Mouse (Mus musculus) monocyte, adult 2 months (primary cell): ENCODE data around the gene Olfr820.
"Not testable (repeated sequence)": the region's sequence is repeated elsewhere in the genome, so short reads cannot be mapped to it uniquely, and the experiment has no call there.

Experiments used
- DNase-seq, 2 experiments: peaks; one replicate each; pipeline ENCODE4 v3.0.0; 2022; ENCODE audit warnings: low spot score in 2 of 2, low read depth in 1 of 2

Olfr820 gene

GRCm38 (mm10) chr10:130012321-130012720, at the start of gene Olfr820:
Gene Olfr820, plus strand, starts transcription at chr10:130012621.
- no peak for DNase-seq

- not testable (repeated sequence) for DNase-seq
Observed at GRCm38 (mm10) chr10:129966232-129966631, 46.2 kb upstream of the Olfr820 start.

GRCm38 (mm10) chr10:129967166-129967565, 45.3 kb upstream of the Olfr820 start, which contains the start of gene Olfr819:
Gene Olfr819, minus strand, starts transcription at chr10:129967266.
- not testable (repeated sequence) for DNase-seq

GRCm38 (mm10) chr10:129972994-129973393, 39.4 kb upstream of the Olfr820 start:
- not testable (repeated sequence) for DNase-seq

GRCm38 (mm10) chr10:129976040-129976439, 36.4 kb upstream of the Olfr820 start, which contains the start of gene Olfr247:
Gene Olfr247, minus strand, starts transcription at chr10:129976140.
- DNase-seq, result not testable (repeated sequence)

- not testable (repeated sequence) for DNase-seq
Observed at GRCm38 (mm10) chr10:129981867-129982266, 30.6 kb upstream of the Olfr820 start.

- not testable (repeated sequence) for DNase-seq
Observed at GRCm38 (mm10) chr10:129984962-129985361, 27.5 kb upstream of the Olfr820 start, which contains the start of gene Gm10310. Gene Gm10310, minus strand, starts transcription at chr10:129985062.

- DNase-seq, result not testable (repeated sequence)
Observed at GRCm38 (mm10) chr10:130004104-130004503, 8.3 kb upstream of the Olfr820 start.

- not testable (repeated sequence) for DNase-seq
Observed at GRCm38 (mm10) chr10:130005366-130005765, 7.1 kb upstream of the Olfr820 start.

- DNase-seq, result no peak
Observed at GRCm38 (mm10) chr10:130030048-130030447, 17.6 kb downstream of the Olfr820 start, which contains the start of gene Olfr821. Gene Olfr821, plus strand, starts transcription at chr10:130030348.

GRCm38 (mm10) chr10:130037096-130037495, 24.7 kb downstream of the Olfr820 start:
- no peak for DNase-seq
